Mouse (Mus musculus) bone marrow, adult 2 months (tissue): ENCODE measurements around the gene Rptor. TPM values are rescaled to one million over a fixed set of nuclear protein-coding genes. Genes with fewer than 3 reads are reported as not detected.

Source experiments
- H3K27ac ChIP-seq: fragments of 200-500 bp; 2 replicates; pipeline ENCODE4 v1.5.1; 2012; ENCODE audit warnings: low read depth, mild to moderate bottlenecking, control low read depth, inconsistent platforms, low read length; ENCODE audit not compliant: control insufficient read depth, poor library complexity, insufficient read depth
- H3K4me1 ChIP-seq: fragments of 200-500 bp; 2 replicates; pipeline ENCODE4 v1.6.1; 2011; ENCODE audit warnings: low read length; ENCODE audit not compliant: control insufficient read depth, insufficient read depth
- H3K4me3 ChIP-seq: fragments of 200-500 bp; replicated peaks from 2 replicates; pipeline ENCODE3; 2011; ENCODE audit warnings: mild to moderate bottlenecking, low read depth, low read length, control low read depth; ENCODE audit not compliant: control insufficient read depth
- CTCF ChIP-seq: fragments of 200-500 bp; IDR thresholded peaks from 2 replicates; pipeline ENCODE4 v1.5.1; 2011; ENCODE audit warnings: low read length, control low read depth; ENCODE audit not compliant: control insufficient read depth, insufficient read depth
- POLR2A ChIP-seq: fragments of 200-500 bp; IDR thresholded peaks from 2 replicates; pipeline ENCODE4 v1.6.1; 2011; ENCODE audit warnings: low read depth, mild to moderate bottlenecking, control low read depth, low read length, borderline replicate concordance; ENCODE audit not compliant: control insufficient read depth
- WGBS: fragments of 180-500 bp; shearing (Covaris S2); methylation state at CpG from one replicate; pipeline ENCODE4 v1.1.7; 2018; 5-methylcytosine and 5-hydroxymethylcytosine counted together
- polyA plus RNA-seq: library from polyadenylated mRNA; stranded (reverse); fragments of >200 nt; gene quantifications from 2 replicates; pipeline ENCODE4 v1.2.4, GENCODE M21; 2011; ENCODE audit warnings: low replicate concordance; ENCODE audit not compliant: missing spikeins, insufficient read depth, insufficient read length

Gene Rptor
- polyA plus RNA-seq, 1 experiment = 15.6 TPM

GRCm38 (mm10) chr11:119707259-119707658, 104.6 kb downstream of the Rptor start:
- Histone ChIP-seq H3K27ac (no peak overlapping the region), H3K4me3 (no peak overlapping the region), H3K4me1 (peaks cover 2% of the 10 kb centered on the region)
- WGBS = 58% methylated on average over 1 of the region's 1 CpGs
- TF ChIP-seq POLR2A (no peak), CTCF (no peak)

GRCm38 (mm10) chr11:119709239-119709638, 106.5 kb downstream of the Rptor start:
- Histone ChIP-seq H3K4me1 (peaks cover 2% of the 10 kb centered on the region), H3K27ac (no peak overlapping the region), H3K4me3 (no peak overlapping the region)
- 16% methylated on average over 4 of the region's 4 CpGs for WGBS
- TF ChIP-seq CTCF = no peak
- no peak for TF ChIP-seq POLR2A

- Histone ChIP-seq H3K4me1 (peaks cover 2% of the 10 kb centered on the region), H3K4me3 (no peak overlapping the region), H3K27ac (no peak overlapping the region)
- 83% methylated on average over 3 of the region's 3 CpGs for WGBS
- TF ChIP-seq CTCF (no peak), POLR2A (no peak)
Measured at GRCm38 (mm10) chr11:119710338-119710737, 107.6 kb downstream of the Rptor start.

GRCm38 (mm10) chr11:119710822-119711221, 108.1 kb downstream of the Rptor start:
- TF ChIP-seq POLR2A (no peak), CTCF (no peak)
- Histone ChIP-seq H3K27ac (no peak overlapping the region), H3K4me3 (no peak overlapping the region), H3K4me1 (peaks cover 2% of the 10 kb centered on the region)
- 23% methylated on average over 5 of the region's 5 CpGs for WGBS

- Histone ChIP-seq H3K4me1 (peaks cover 2% of the 10 kb centered on the region; the same call in 1 of the 2 replicates), H3K4me3 (no peak overlapping the region), H3K27ac (no peak overlapping the region)
- WGBS = 73% methylated on average over 5 of the region's 5 CpGs
- no peak for TF ChIP-seq POLR2A
- TF ChIP-seq CTCF = no peak
Measured at GRCm38 (mm10) chr11:119715437-119715836, 112.7 kb downstream of the Rptor start.

- Histone ChIP-seq H3K4me1 (no peaks in the 10 kb centered on the region), H3K27ac (no peak overlapping the region), H3K4me3 (no peak overlapping the region)
- no peak for TF ChIP-seq POLR2A
- TF ChIP-seq CTCF = no peak
- 76% methylated on average over 5 of the region's 5 CpGs for WGBS
Measured at GRCm38 (mm10) chr11:119715841-119716596, 113.3 kb downstream of the Rptor start.

GRCm38 (mm10) chr11:119718115-119718514, 115.4 kb downstream of the Rptor start:
- Histone ChIP-seq H3K4me1 (no peaks in the 10 kb centered on the region), H3K4me3 (no peak overlapping the region), H3K27ac (no peak overlapping the region)
- WGBS = 92% methylated on average over 3 of the region's 3 CpGs
- TF ChIP-seq CTCF = no peak
- TF ChIP-seq POLR2A = no peak

- H3K27ac ChIP-seq = no peak overlapping the region
Measured at GRCm38 (mm10) chr11:119720101-119721048, 117.7 kb downstream of the Rptor start.

More at GRCm38 (mm10) chr11:119720101-119721048, 117.7 kb downstream of the Rptor start:
- TF ChIP-seq POLR2A (no peak), CTCF (no peak)
- H3K4me1 ChIP-seq = no peaks in the 10 kb centered on the region
- WGBS = 84% methylated on average over 9 of the region's 9 CpGs
- no peak overlapping the region for H3K4me3 ChIP-seq
